In the genomic region with DNA sequence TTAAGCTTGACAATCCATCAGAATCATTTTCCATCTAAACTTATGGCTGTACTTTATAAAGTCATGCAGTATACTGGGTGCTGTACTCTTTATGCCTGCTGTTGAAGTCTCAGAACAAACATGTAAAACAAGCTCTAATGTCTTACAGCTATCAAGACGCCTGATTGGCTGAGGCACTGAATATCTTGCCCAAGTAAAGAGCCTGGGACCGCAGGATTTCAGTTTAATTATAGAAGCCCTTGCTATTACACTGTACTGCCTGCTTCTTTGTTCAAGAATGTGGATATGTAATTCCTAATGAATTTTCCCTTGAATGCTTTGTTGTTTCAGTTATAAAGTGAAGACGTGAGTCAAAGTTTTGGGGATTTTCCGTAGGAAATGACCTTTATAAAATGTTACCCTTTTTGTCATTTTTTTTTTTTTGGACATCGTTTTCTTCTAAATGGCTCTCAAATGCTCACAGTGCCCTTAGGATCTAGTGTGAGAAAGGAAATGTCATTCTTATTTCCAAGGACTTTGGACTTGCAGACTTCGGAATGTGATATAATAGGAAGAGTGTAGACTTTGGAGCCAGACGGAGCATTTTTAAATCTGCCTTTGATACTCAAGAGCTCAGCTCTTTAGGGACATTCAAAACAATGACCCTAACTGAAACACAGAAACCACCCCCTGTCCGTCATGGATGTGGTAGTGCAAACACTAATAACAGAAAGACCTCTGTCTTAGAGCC, we compare ENCODE assay signal across 19 mouse cellular contexts. TPM values are rescaled to one million over a fixed set of nuclear protein-coding genes. Genes with fewer than 3 reads are reported as not detected.
DNase-seq lines count a peak whose midpoint lies in the region; ATAC-seq and TF ChIP-seq lines count a peak whose summit lies in the region.
"Had no signal": no experiment of that assay in that cellular context is flagged by ENCODE, and none has a peak within 500 bp of the region (broad histone marks: within the 10 kb centered on the region; RNA-seq: fewer than 3 reads in every experiment).

No protein-coding gene starts in this region.

- no peak for TF ChIP-seq EP300 in liver, postnatal 0 days (IDR thresholded peaks at IDR 0.05; ENCODE audit: low read depth)

- no peak for DNase-seq in heart, embryonic 10.5 days (ENCODE audit: low spot score)
- DNase-seq in kidney, adult 9 months = peak; percentile 87
- DNase-seq in liver, postnatal 0 days = no peak
- DNase-seq in thymus, postnatal 36 days = no peak
- DNase-seq: cerebellum, adult 18-20 months; cerebellum, adult 9-11 months; cerebellum, postnatal 36 days; gastrocnemius, postnatal 25 days had no signal

- no peak for TF ChIP-seq CTCF in liver, postnatal 0 days (IDR thresholded peaks at IDR 0.05; ENCODE audit: low read depth)

- no peaks in the 10 kb centered on the region for H3K9me3 ChIP-seq in heart, embryonic 15.5 days (replicated peaks)
- no peaks in the 10 kb centered on the region for H3K9me3 ChIP-seq in heart, embryonic 10.5 days
- H3K9me3 ChIP-seq in kidney, embryonic 16.5 days (ENCODE audit: low read length) = no peaks in the 10 kb centered on the region
- H3K9me3 ChIP-seq in intestine, embryonic 15.5 days = no peaks in the 10 kb centered on the region
- no peaks in the 10 kb centered on the region for H3K9me3 ChIP-seq in liver, postnatal 0 days (ENCODE audit: low read length)
- H3K9me3 ChIP-seq: embryonic facial prominence, embryonic 13.5 days; forebrain, embryonic 12.5 days; heart, embryonic 12.5 days; hindbrain, embryonic 13.5 days had no signal

- H3K27ac ChIP-seq in heart, embryonic 15.5 days = 0 out of 2 replicates have a peak overlapping the region, but pooled peaks have one; percentile 3
- no peak overlapping the region for H3K27ac ChIP-seq in heart, embryonic 10.5 days
- no peak overlapping the region for H3K27ac ChIP-seq in kidney, embryonic 16.5 days (ENCODE audit: low read length)
- no peak overlapping the region for H3K27ac ChIP-seq in intestine, embryonic 15.5 days
- H3K27ac ChIP-seq in liver, postnatal 0 days (ENCODE audit: low read depth) = no peak overlapping the region
- H3K27ac ChIP-seq: embryonic facial prominence, embryonic 13.5 days; forebrain, embryonic 12.5 days; hindbrain, embryonic 13.5 days had no signal

- H3K4me1 ChIP-seq in heart, embryonic 15.5 days (replicated peaks) = peaks cover 6% of the 10 kb centered on the region; the same call in 1 of the 2 replicates
- no peaks in the 10 kb centered on the region for H3K4me1 ChIP-seq in heart, embryonic 10.5 days
- H3K4me1 ChIP-seq in kidney, embryonic 16.5 days (ENCODE audit: insufficient read depth, low read length) = no peaks in the 10 kb centered on the region
- no peaks in the 10 kb centered on the region for H3K4me1 ChIP-seq in intestine, embryonic 15.5 days (replicated peaks)
- no peaks in the 10 kb centered on the region for H3K4me1 ChIP-seq in liver, postnatal 0 days (ENCODE audit: insufficient read depth)
- H3K4me1 ChIP-seq: forebrain, embryonic 12.5 days had no signal

- no peak overlapping the region for H3K4me2 ChIP-seq in heart, embryonic 15.5 days
- no peak overlapping the region for H3K4me2 ChIP-seq in kidney, embryonic 16.5 days (replicated peaks; ENCODE audit: low read depth, low read length)
- H3K4me2 ChIP-seq in intestine, embryonic 15.5 days (replicated peaks) = no peak overlapping the region
- H3K4me2 ChIP-seq in liver, postnatal 0 days (ENCODE audit: low read depth, low read length) = no peak overlapping the region
- H3K4me2 ChIP-seq: embryonic facial prominence, embryonic 13.5 days; forebrain, embryonic 12.5 days; heart, embryonic 12.5 days; hindbrain, embryonic 13.5 days had no signal

- 63% methylated on average over 8 of the region's 8 CpGs for WGBS in heart, embryonic 15.5 days
- 83% methylated on average over 8 of the region's 8 CpGs for WGBS in heart, embryonic 10.5 days
- 78% methylated on average over 8 of the region's 8 CpGs for WGBS in kidney, embryonic 16.5 days
- 74% methylated on average over 8 of the region's 8 CpGs for WGBS in intestine, embryonic 15.5 days
- WGBS in liver, postnatal 0 days (ENCODE audit: insufficient replicate concordance) = 74% methylated on average over 8 of the region's 8 CpGs

- H3K4me3 ChIP-seq in heart, embryonic 15.5 days = no peak overlapping the region
- no peak overlapping the region for H3K4me3 ChIP-seq in heart, embryonic 10.5 days
- H3K4me3 ChIP-seq in kidney, embryonic 16.5 days (ENCODE audit: low read length) = no peak overlapping the region
- H3K4me3 ChIP-seq in intestine, embryonic 15.5 days (replicated peaks) = no peak overlapping the region
- no peak overlapping the region for H3K4me3 ChIP-seq in liver, postnatal 0 days (ENCODE audit: low read depth, low read length)
- H3K4me3 ChIP-seq: embryonic facial prominence, embryonic 13.5 days; forebrain, embryonic 12.5 days; heart, embryonic 12.5 days; hindbrain, embryonic 13.5 days had no signal

- no peak for ATAC-seq in heart, embryonic 15.5 days (replicated peaks; ENCODE audit: insufficient number of reproducible peaks, insufficient read depth, low FRiP score, low read depth)
- ATAC-seq in kidney, embryonic 16.5 days (ENCODE audit: low FRiP score, low TSS enrichment) = no peak
- peak; percentile 42; the same call in 1 of the 2 replicates for ATAC-seq in intestine, embryonic 15.5 days
- no peak for ATAC-seq in liver, postnatal 0 days
- ATAC-seq: activated CD4-positive, CD25-positive, alpha-beta regulatory T cell, adult 4 months; forebrain, embryonic 16.5 days; Patski had no signal

- H3K27me3 ChIP-seq in heart, embryonic 15.5 days = no peaks in the 10 kb centered on the region
- H3K27me3 ChIP-seq in heart, embryonic 10.5 days (ENCODE audit: insufficient read depth, poor library complexity, severe bottlenecking) = no peaks in the 10 kb centered on the region
- no peaks in the 10 kb centered on the region for H3K27me3 ChIP-seq in kidney, embryonic 16.5 days (ENCODE audit: insufficient read depth, low read length)
- H3K27me3 ChIP-seq in intestine, embryonic 15.5 days (replicated peaks) = no peaks in the 10 kb centered on the region
- no peaks in the 10 kb centered on the region for H3K27me3 ChIP-seq in liver, postnatal 0 days (ENCODE audit: insufficient read depth, low read length)
- H3K27me3 ChIP-seq: CH12.LX; embryonic facial prominence, embryonic 13.5 days; forebrain, embryonic 12.5 days; heart, embryonic 12.5 days; hindbrain, embryonic 13.5 days; Patski had no signal

- H3K36me3 ChIP-seq in heart, embryonic 15.5 days = no peaks in the 10 kb centered on the region
- no peaks in the 10 kb centered on the region for H3K36me3 ChIP-seq in heart, embryonic 10.5 days
- no peaks in the 10 kb centered on the region for H3K36me3 ChIP-seq in kidney, embryonic 16.5 days (ENCODE audit: insufficient read depth, low read length)
- H3K36me3 ChIP-seq in intestine, embryonic 15.5 days = no peaks in the 10 kb centered on the region
- no peaks in the 10 kb centered on the region for H3K36me3 ChIP-seq in liver, postnatal 0 days (replicated peaks; ENCODE audit: insufficient read depth, low read length)
- H3K36me3 ChIP-seq: embryonic facial prominence, embryonic 13.5 days; forebrain, embryonic 12.5 days; heart, embryonic 12.5 days; hindbrain, embryonic 13.5 days had no signal

- no peak overlapping the region for H3K9ac ChIP-seq in heart, embryonic 15.5 days
- no peak overlapping the region for H3K9ac ChIP-seq in kidney, embryonic 16.5 days (replicated peaks; ENCODE audit: low read length)
- H3K9ac ChIP-seq in intestine, embryonic 15.5 days = no peak overlapping the region
- H3K9ac ChIP-seq in liver, postnatal 0 days (replicated peaks) = no peak overlapping the region
- H3K9ac ChIP-seq: embryonic facial prominence, embryonic 13.5 days; forebrain, embryonic 12.5 days; heart, embryonic 12.5 days; hindbrain, embryonic 13.5 days had no signal

RNA-seq across cellular contexts. Expression of a gene that starts 28.5 kb away (rescaled TPM):
- 8.1 and 10.2 TPM in 2 replicates for polyA plus RNA-seq in heart, embryonic 15.5 days (2015; fragmentation: Nextera tagmentation; extraction: Ambion mirVana)
- 8.5 and 9.4 TPM in 2 replicates for polyA plus RNA-seq in heart, embryonic 10.5 days (2016; fragmentation: Nextera tagmentation; extraction: Ambion mirVana)
- 12.0 and 12.5 TPM in 2 replicates for polyA plus RNA-seq in kidney, embryonic 16.5 days (2015; fragmentation: Nextera tagmentation; extraction: Ambion mirVana)
- polyA plus RNA-seq in intestine, embryonic 15.5 days (2015; fragmentation: Nextera tagmentation; extraction: Ambion mirVana) = 17.4 and 19.7 TPM in 2 replicates
- polyA plus RNA-seq in liver, postnatal 0 days (2015; fragmentation: Nextera tagmentation; extraction: Ambion mirVana) = 5.4 and 5.9 TPM in 2 replicates
